ENCODE assay signal across 11 mouse cellular contexts in the genomic region with DNA sequence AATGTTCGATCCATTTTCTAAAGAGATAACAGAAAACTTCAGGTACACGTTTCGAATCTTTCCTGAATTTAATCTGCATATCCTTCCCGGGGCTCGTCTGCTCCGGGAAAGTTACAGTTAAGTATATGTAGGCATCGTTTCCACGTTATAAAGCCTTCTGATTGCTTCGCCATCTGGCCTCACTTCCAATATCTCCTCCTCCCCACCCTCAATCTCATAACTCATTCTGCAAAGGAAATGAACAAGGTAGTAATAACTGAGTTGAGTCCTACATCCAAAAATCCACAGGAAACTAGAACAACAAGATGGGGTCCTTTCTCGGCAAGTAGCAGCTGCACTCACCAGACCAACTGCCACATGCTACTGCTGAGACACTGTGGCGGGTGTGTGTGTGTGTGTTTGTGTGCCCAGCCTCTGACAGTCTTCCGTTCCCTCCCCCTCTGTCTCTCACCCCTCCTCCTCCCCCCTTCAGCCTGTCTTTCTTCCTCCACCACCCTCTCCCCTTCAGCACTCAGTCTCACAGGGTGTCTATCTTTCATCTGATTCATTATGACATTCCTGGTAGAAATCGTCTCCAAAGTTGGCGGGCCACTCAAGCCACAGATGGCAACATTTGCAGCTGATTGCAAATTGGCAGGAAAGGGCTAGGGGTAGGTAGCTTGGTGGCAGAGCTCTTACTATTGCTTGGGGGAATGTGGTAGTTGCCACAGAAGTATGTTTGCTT. TPM values are rescaled to one million over a fixed set of nuclear protein-coding genes. Genes with fewer than 3 reads are reported as not detected.
DNase-seq lines count a peak whose midpoint lies in the region; ATAC-seq and TF ChIP-seq lines count a peak whose summit lies in the region.
"Had no signal": no experiment of that assay in that cellular context is flagged by ENCODE, and none has a peak within 500 bp of the region (broad histone marks: within the 10 kb centered on the region; RNA-seq: fewer than 3 reads in every experiment).

No protein-coding gene starts in this region.

- no peak for TF ChIP-seq POLR2A in myocyte (IDR thresholded peaks at IDR 0.05; ENCODE audit: insufficient read length, low read depth)

- no peaks in the 10 kb centered on the region for H3K9me3 ChIP-seq in neural tube, embryonic 15.5 days (replicated peaks)
- H3K9me3 ChIP-seq in kidney, embryonic 16.5 days (ENCODE audit: low read length) = no peaks in the 10 kb centered on the region
- H3K9me3 ChIP-seq in hindbrain, embryonic 13.5 days = no peaks in the 10 kb centered on the region
- H3K9me3 ChIP-seq: embryonic facial prominence, embryonic 15.5 days had no signal

- H3K4me1 ChIP-seq in neural tube, embryonic 15.5 days = peaks cover 3% of the 10 kb centered on the region; the same call in 1 of the 2 replicates
- no peaks in the 10 kb centered on the region; the same call in 1 of the 2 replicates for H3K4me1 ChIP-seq in kidney, embryonic 16.5 days (ENCODE audit: insufficient read depth, low read length)
- H3K4me1 ChIP-seq in hindbrain, embryonic 13.5 days (replicated peaks) = peaks cover 4% of the 10 kb centered on the region; the same call in 1 of the 2 replicates

- peak; percentile 2 to 26 for DNase-seq in CD8-positive naive resting alpha-beta T cell, adult 2 months (ENCODE audit: low read depth in 2 of 2, low spot score in 2 of 2)
- DNase-seq in cerebellum, adult 11-12 months = peak; percentile 86
- peak; percentile 71 for DNase-seq in layer of hippocampus, adult 11-12 months (ENCODE audit: low spot score)
- no peak for DNase-seq in ovary, postnatal 10 days (ENCODE audit: low spot score)
- DNase-seq: lung, adult 18-20 months had no signal

- H3K9ac ChIP-seq in neural tube, embryonic 15.5 days (replicated peaks) = no peak overlapping the region
- H3K9ac ChIP-seq in kidney, embryonic 16.5 days (replicated peaks; ENCODE audit: low read length) = no peak overlapping the region
- no peak overlapping the region for H3K9ac ChIP-seq in hindbrain, embryonic 13.5 days
- H3K9ac ChIP-seq: embryonic facial prominence, embryonic 15.5 days had no signal

- no peaks in the 10 kb centered on the region for H3K79me2 ChIP-seq in myocyte (ENCODE audit: control insufficient read depth, insufficient read depth)

- H3K4me3 ChIP-seq in myocyte = no peak overlapping the region
- no peak overlapping the region for H3K4me3 ChIP-seq in neural tube, embryonic 15.5 days (replicated peaks)
- H3K4me3 ChIP-seq in kidney, embryonic 16.5 days (ENCODE audit: low read length) = no peak overlapping the region
- no peak overlapping the region for H3K4me3 ChIP-seq in hindbrain, embryonic 13.5 days
- H3K4me3 ChIP-seq: embryonic facial prominence, embryonic 15.5 days had no signal

- no peak overlapping the region for H3K27ac ChIP-seq in neural tube, embryonic 15.5 days (replicated peaks)
- H3K27ac ChIP-seq in kidney, embryonic 16.5 days (ENCODE audit: low read length) = no peak overlapping the region
- H3K27ac ChIP-seq in hindbrain, embryonic 13.5 days = no peak overlapping the region
- H3K27ac ChIP-seq: embryonic facial prominence, embryonic 15.5 days had no signal

- WGBS in neural tube, embryonic 15.5 days = 79% methylated on average over 14 of the region's 14 CpGs
- 77% methylated on average over 14 of the region's 14 CpGs for WGBS in kidney, embryonic 16.5 days
- 83% methylated on average over 14 of the region's 14 CpGs for WGBS in hindbrain, embryonic 13.5 days

- no peaks in the 10 kb centered on the region for H3K27me3 ChIP-seq in myocyte (ENCODE audit: control insufficient read depth, insufficient read depth, insufficient read length)
- H3K27me3 ChIP-seq in neural tube, embryonic 15.5 days (replicated peaks) = no peaks in the 10 kb centered on the region
- no peaks in the 10 kb centered on the region for H3K27me3 ChIP-seq in kidney, embryonic 16.5 days (ENCODE audit: insufficient read depth, low read length)
- no peaks in the 10 kb centered on the region for H3K27me3 ChIP-seq in hindbrain, embryonic 13.5 days
- H3K27me3 ChIP-seq: embryonic facial prominence, embryonic 15.5 days had no signal

- no peak overlapping the region for H3ac ChIP-seq in myocyte (ENCODE audit: control insufficient read depth, insufficient read length)

- H3K36me3 ChIP-seq in myocyte (ENCODE audit: control insufficient read depth, insufficient read depth) = no peaks in the 10 kb centered on the region
- H3K36me3 ChIP-seq in neural tube, embryonic 15.5 days = no peaks in the 10 kb centered on the region
- H3K36me3 ChIP-seq in kidney, embryonic 16.5 days (ENCODE audit: insufficient read depth, low read length) = no peaks in the 10 kb centered on the region
- H3K36me3 ChIP-seq in hindbrain, embryonic 13.5 days = no peaks in the 10 kb centered on the region

- H3K4me2 ChIP-seq in myocyte (ENCODE audit: low read depth) = no peak overlapping the region
- H3K4me2 ChIP-seq in neural tube, embryonic 15.5 days = no peak overlapping the region
- H3K4me2 ChIP-seq in kidney, embryonic 16.5 days (replicated peaks; ENCODE audit: low read depth, low read length) = no peak overlapping the region
- H3K4me2 ChIP-seq in hindbrain, embryonic 13.5 days = no peak overlapping the region
- H3K4me2 ChIP-seq: embryonic facial prominence, embryonic 15.5 days had no signal

- ATAC-seq in neural tube, embryonic 15.5 days (ENCODE audit: low FRiP score) = no peak
- ATAC-seq in kidney, embryonic 16.5 days (ENCODE audit: low FRiP score, low TSS enrichment) = no peak
- no peak for ATAC-seq in hindbrain, embryonic 13.5 days (ENCODE audit: low FRiP score)
- ATAC-seq: intestine, postnatal 0 days had no signal

TF ChIP-seq in myocyte, 11 proteins besides CTCF, POLR2A, EP300 and RAD21:
- TF ChIP-seq REST (IDR thresholded peaks at IDR 0.05; ENCODE audit: insufficient read depth, insufficient read length) = no peak
- no peak for TF ChIP-seq USF1 (IDR thresholded peaks at IDR 0.05; ENCODE audit: low read depth)
- peak in 1 of 3 experiments; percentile 40 for TF ChIP-seq MYOD1 (IDR thresholded peaks at IDR 0.05; ENCODE audit: control insufficient read depth in 1 of 3, insufficient read length in 2 of 3, low read depth in 2 of 3)
- peak in 2 of 3 experiments; percentile 29 to 70 for TF ChIP-seq MYOG (IDR thresholded peaks at IDR 0.05; ENCODE audit: control insufficient read depth in 1 of 3, insufficient read depth in 1 of 3, insufficient read length in 2 of 3, low read depth in 2 of 3)

RNA-seq across cellular contexts. Expression of gene Glt8d2, which starts 28.0 kb away (rescaled TPM):
- polyA plus RNA-seq in myocyte (2012; fragmentation: generic; extraction: Trizol) = 2.8 TPM
- polyA plus RNA-seq in neural tube, embryonic 15.5 days (2015; fragmentation: Nextera tagmentation; extraction: Ambion mirVana) = 1.8 and 2.7 TPM in 2 replicates
- polyA plus RNA-seq in kidney, embryonic 16.5 days (2015; fragmentation: Nextera tagmentation; extraction: Ambion mirVana) = 3.0 and 4.1 TPM in 2 replicates
- 1.5 and 1.7 TPM in 2 replicates for polyA plus RNA-seq in hindbrain, embryonic 13.5 days (2015; fragmentation: Nextera tagmentation; extraction: Ambion mirVana)

RNA-seq across cellular contexts. Expression of gene Tdg, which starts 32.8 kb away (rescaled TPM):
- polyA plus RNA-seq in myocyte (2012; fragmentation: generic; extraction: Trizol) = 18.2 TPM
- polyA plus RNA-seq in neural tube, embryonic 15.5 days (2015; fragmentation: Nextera tagmentation; extraction: Ambion mirVana) = 133 and 134 TPM in 2 replicates
- 158 and 159 TPM in 2 replicates for polyA plus RNA-seq in kidney, embryonic 16.5 days (2015; fragmentation: Nextera tagmentation; extraction: Ambion mirVana)
- 196 and 203 TPM in 2 replicates for polyA plus RNA-seq in hindbrain, embryonic 13.5 days (2015; fragmentation: Nextera tagmentation; extraction: Ambion mirVana)

RNA-seq across cellular contexts. Expression of gene Hcfc2, which starts 33.5 kb away (rescaled TPM):
- 13.0 TPM for polyA plus RNA-seq in myocyte (2012; fragmentation: generic; extraction: Trizol)
- polyA plus RNA-seq in neural tube, embryonic 15.5 days (2015; fragmentation: Nextera tagmentation; extraction: Ambion mirVana) = 31.3 and 37.5 TPM in 2 replicates
- 30.4 and 33.9 TPM in 2 replicates for polyA plus RNA-seq in kidney, embryonic 16.5 days (2015; fragmentation: Nextera tagmentation; extraction: Ambion mirVana)
- polyA plus RNA-seq in hindbrain, embryonic 13.5 days (2015; fragmentation: Nextera tagmentation; extraction: Ambion mirVana) = 41.2 and 46.1 TPM in 2 replicates

RNA-seq across cellular contexts. Expression of gene 1190007I07Rik, which starts 39.4 kb away (rescaled TPM):
- polyA plus RNA-seq in myocyte (2012; fragmentation: generic; extraction: Trizol) = 13.4 TPM
- polyA plus RNA-seq in neural tube, embryonic 15.5 days (2015; fragmentation: Nextera tagmentation; extraction: Ambion mirVana) = 39.3 and 44.6 TPM in 2 replicates
- 43.2 and 45.3 TPM in 2 replicates for polyA plus RNA-seq in kidney, embryonic 16.5 days (2015; fragmentation: Nextera tagmentation; extraction: Ambion mirVana)
- 36.9 and 38.2 TPM in 2 replicates for polyA plus RNA-seq in hindbrain, embryonic 13.5 days (2015; fragmentation: Nextera tagmentation; extraction: Ambion mirVana)
